Mouse (Mus musculus): Measurements from ENCODE around the gene Efcab10. TPM values are rescaled to one million over a fixed set of nuclear protein-coding genes. Genes with fewer than 3 reads are reported as not detected.

Efcab10 gene
- polyA plus RNA-seq, 1 experiment from 2014 or later: not detected

DNA sequence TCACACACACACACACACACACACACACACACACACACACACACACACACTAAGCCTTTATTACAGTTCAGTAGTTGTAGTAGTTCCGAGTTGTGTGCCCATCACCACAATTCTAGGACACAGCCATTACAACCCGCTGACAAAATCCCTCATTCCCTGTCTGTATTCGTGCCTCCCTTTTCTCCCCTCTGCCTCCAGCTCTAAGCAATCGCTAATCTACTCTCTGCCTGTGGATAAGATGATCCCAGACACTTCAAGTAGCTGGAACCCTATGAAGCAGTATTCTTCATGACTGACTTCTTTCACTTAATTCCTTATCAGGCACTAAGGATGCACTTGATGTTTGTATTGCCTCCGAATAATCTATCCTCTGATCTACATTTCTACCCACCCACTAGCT, 10.3 kb downstream of the Efcab10 start:
- WGBS: 65% methylated on average over 5 of the region's 5 CpGs
- Histone ChIP-seq H3K27ac (ENCODE audit: low read length) (no peak overlapping the region), H3K36me3 (ENCODE audit: control insufficient read depth, insufficient read depth, low read length) (no peaks in the 10 kb centered on the region), H3K9me3 (ENCODE audit: control insufficient read depth, low read depth, low read length) (no peaks in the 10 kb centered on the region), H3K27me3 (ENCODE audit: control insufficient read depth, insufficient read depth, low read length) (no peaks in the 10 kb centered on the region), H3K4me1 (ENCODE audit: control insufficient read depth, insufficient read depth, low read length) (peaks cover 4% of the 10 kb centered on the region; the same call in 1 of the 2 replicates), H3K4me3 (ENCODE audit: low read depth, low read length) (no peak overlapping the region), H3K9ac (replicated peaks; ENCODE audit: low read depth, low read length) (no peak overlapping the region), H3K4me2 (replicated peaks; ENCODE audit: low read depth, low read length) (no peak overlapping the region)
- no peak for ATAC-seq (ENCODE audit: insufficient number of reproducible peaks, insufficient read depth, low FRiP score, low read depth)

DNA sequence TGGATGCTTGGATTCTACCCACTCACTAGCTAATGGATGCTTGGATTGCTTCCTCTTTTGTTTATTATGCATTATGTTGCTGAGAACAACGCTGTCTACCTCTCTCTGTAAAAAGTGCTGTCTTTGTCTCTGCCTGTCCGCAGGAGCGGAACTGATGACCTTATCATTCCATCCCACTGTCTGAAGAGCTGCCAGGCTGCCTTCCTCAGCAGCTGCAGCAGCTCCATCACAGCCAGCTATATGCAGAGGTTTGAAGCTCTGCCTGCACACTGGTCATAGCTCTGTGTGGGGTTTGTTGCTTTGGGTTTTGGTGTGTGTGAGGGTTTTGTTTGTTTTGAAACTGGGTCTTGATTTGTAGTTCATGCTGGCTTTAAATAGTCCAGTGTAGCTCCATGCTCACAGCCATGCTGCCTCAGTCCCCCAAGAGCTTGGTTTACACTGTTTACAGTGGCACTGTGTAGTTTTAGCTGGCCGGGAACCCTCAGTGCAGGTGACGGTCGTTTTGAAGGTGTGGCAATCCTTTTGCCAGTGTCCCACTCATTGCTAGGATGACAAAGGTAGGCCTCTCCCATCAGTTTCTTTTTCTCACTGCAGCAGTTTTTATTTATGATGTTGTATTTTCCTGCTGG, 10.9 kb downstream of the Efcab10 start:
- Histone ChIP-seq H3K9me3 (ENCODE audit: control insufficient read depth, low read depth, low read length) (no peaks in the 10 kb centered on the region), H3K9ac (replicated peaks; ENCODE audit: low read depth, low read length) (no peak overlapping the region), H3K4me1 (ENCODE audit: control insufficient read depth, insufficient read depth, low read length) (peaks cover 4% of the 10 kb centered on the region; the same call in 1 of the 2 replicates), H3K4me2 (replicated peaks; ENCODE audit: low read depth, low read length) (no peak overlapping the region), H3K36me3 (ENCODE audit: control insufficient read depth, insufficient read depth, low read length) (no peaks in the 10 kb centered on the region), H3K4me3 (ENCODE audit: low read depth, low read length) (no peak overlapping the region), H3K27ac (ENCODE audit: low read length) (no peak overlapping the region), H3K27me3 (ENCODE audit: control insufficient read depth, insufficient read depth, low read length) (no peaks in the 10 kb centered on the region)
- 44% methylated on average over 6 of the region's 6 CpGs for WGBS
- no peak for ATAC-seq (ENCODE audit: insufficient number of reproducible peaks, insufficient read depth, low FRiP score, low read depth)

GRCm38 (mm10) chr12:33411580-33412151, 17.0 kb downstream of the Efcab10 start:
- no peak for ATAC-seq (ENCODE audit: insufficient number of reproducible peaks, insufficient read depth, low FRiP score, low read depth)
- Histone ChIP-seq H3K4me1 (ENCODE audit: control insufficient read depth, insufficient read depth, low read length) (no peaks in the 10 kb centered on the region), H3K4me3 (ENCODE audit: low read depth, low read length) (no peak overlapping the region), H3K27me3 (ENCODE audit: control insufficient read depth, insufficient read depth, low read length) (no peaks in the 10 kb centered on the region), H3K9ac (replicated peaks; ENCODE audit: low read depth, low read length) (no peak overlapping the region), H3K9me3 (ENCODE audit: control insufficient read depth, low read depth, low read length) (no peaks in the 10 kb centered on the region), H3K27ac (ENCODE audit: low read length) (no peak overlapping the region), H3K4me2 (replicated peaks; ENCODE audit: low read depth, low read length) (no peak overlapping the region), H3K36me3 (ENCODE audit: control insufficient read depth, insufficient read depth, low read length) (no peaks in the 10 kb centered on the region)
- 47% methylated on average over 6 of the region's 6 CpGs for WGBS

DNA sequence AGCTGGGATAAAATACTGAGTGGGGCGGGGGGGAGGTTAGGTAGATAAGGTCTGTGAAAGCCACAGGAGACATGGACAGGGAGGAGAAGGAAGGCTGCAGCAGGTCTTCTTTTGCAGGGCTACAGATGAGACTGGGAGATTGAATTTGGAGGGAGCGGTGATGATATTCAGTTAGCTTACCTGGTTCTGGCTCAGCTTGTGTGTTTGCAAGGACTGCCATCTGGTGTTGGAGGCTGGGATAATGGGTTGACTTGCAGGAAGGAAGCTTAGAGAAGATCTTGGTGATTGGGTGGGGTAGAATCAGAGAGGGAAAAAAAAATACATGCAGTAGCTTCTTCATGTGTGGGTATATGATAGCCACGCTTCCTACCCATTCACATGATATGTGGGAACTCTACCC, 29.7 kb downstream of the Efcab10 start:
- no peaks in the 10 kb centered on the region for H3K9me3 ChIP-seq (ENCODE audit: control insufficient read depth, low read depth, low read length)
- H3K36me3 ChIP-seq (ENCODE audit: control insufficient read depth, insufficient read depth, low read length): no peaks in the 10 kb centered on the region
- H3K9ac ChIP-seq (replicated peaks; ENCODE audit: low read depth, low read length): no peak overlapping the region
- H3K27me3 ChIP-seq (ENCODE audit: control insufficient read depth, insufficient read depth, low read length): no peaks in the 10 kb centered on the region
- H3K4me2 ChIP-seq (replicated peaks; ENCODE audit: low read depth, low read length): no peak overlapping the region
- H3K27ac ChIP-seq (ENCODE audit: low read length): no peak overlapping the region
- WGBS: 34% methylated on average over 3 of the region's 3 CpGs
- ATAC-seq (ENCODE audit: insufficient number of reproducible peaks, insufficient read depth, low FRiP score, low read depth): no peak
- no peaks in the 10 kb centered on the region for H3K4me1 ChIP-seq (ENCODE audit: control insufficient read depth, insufficient read depth, low read length)
- no peak overlapping the region for H3K4me3 ChIP-seq (ENCODE audit: low read depth, low read length)

GRCm38 (mm10) chr12:33427293-33427692, 32.6 kb downstream of the Efcab10 start:
- Histone ChIP-seq H3K36me3 (ENCODE audit: control insufficient read depth, insufficient read depth, low read length) (no peaks in the 10 kb centered on the region), H3K9me3 (ENCODE audit: control insufficient read depth, low read depth, low read length) (no peaks in the 10 kb centered on the region), H3K27ac (ENCODE audit: low read length) (no peak overlapping the region), H3K4me2 (replicated peaks; ENCODE audit: low read depth, low read length) (no peak overlapping the region), H3K4me3 (ENCODE audit: low read depth, low read length) (no peak overlapping the region), H3K9ac (replicated peaks; ENCODE audit: low read depth, low read length) (no peak overlapping the region), H3K27me3 (ENCODE audit: control insufficient read depth, insufficient read depth, low read length) (no peaks in the 10 kb centered on the region), H3K4me1 (ENCODE audit: control insufficient read depth, insufficient read depth, low read length) (peaks cover 5% of the 10 kb centered on the region; the same call in 1 of the 2 replicates)
- WGBS: 45% methylated on average over 3 of the region's 3 CpGs
- no peak for ATAC-seq (ENCODE audit: insufficient number of reproducible peaks, insufficient read depth, low FRiP score, low read depth)

DNA sequence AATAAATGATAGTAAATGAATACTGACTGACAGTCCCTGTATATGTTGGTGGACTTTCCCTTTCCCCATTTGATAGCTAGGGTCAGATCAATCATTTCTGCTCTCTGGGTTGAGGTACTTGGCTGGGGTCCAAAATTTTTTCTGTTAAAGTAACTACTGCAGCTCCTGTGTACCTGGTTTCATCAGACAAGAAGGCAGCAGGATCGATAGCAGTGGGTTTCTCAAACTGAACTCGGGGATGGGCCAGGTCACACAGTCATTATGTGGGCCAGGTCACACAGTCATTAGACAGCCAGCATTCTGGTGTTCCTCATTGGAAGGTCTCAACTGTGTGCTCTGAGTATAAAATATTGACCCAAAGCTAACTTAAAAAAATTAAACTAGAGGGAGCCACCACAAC, 33.1 kb downstream of the Efcab10 start:
- no peak overlapping the region for H3K4me3 ChIP-seq (ENCODE audit: low read depth, low read length)
- H3K36me3 ChIP-seq (ENCODE audit: control insufficient read depth, insufficient read depth, low read length): no peaks in the 10 kb centered on the region
- H3K9me3 ChIP-seq (ENCODE audit: control insufficient read depth, low read depth, low read length): no peaks in the 10 kb centered on the region
- 62% methylated on average over 2 of the region's 2 CpGs for WGBS
- no peak overlapping the region for H3K27ac ChIP-seq (ENCODE audit: low read length)
- H3K4me1 ChIP-seq (ENCODE audit: control insufficient read depth, insufficient read depth, low read length): peaks cover 5% of the 10 kb centered on the region; the same call in 1 of the 2 replicates
- no peaks in the 10 kb centered on the region for H3K27me3 ChIP-seq (ENCODE audit: control insufficient read depth, insufficient read depth, low read length)
- ATAC-seq (ENCODE audit: insufficient number of reproducible peaks, insufficient read depth, low FRiP score, low read depth): no peak
- H3K9ac ChIP-seq (replicated peaks; ENCODE audit: low read depth, low read length): no peak overlapping the region
- H3K4me2 ChIP-seq (replicated peaks; ENCODE audit: low read depth, low read length): no peak overlapping the region

DNA sequence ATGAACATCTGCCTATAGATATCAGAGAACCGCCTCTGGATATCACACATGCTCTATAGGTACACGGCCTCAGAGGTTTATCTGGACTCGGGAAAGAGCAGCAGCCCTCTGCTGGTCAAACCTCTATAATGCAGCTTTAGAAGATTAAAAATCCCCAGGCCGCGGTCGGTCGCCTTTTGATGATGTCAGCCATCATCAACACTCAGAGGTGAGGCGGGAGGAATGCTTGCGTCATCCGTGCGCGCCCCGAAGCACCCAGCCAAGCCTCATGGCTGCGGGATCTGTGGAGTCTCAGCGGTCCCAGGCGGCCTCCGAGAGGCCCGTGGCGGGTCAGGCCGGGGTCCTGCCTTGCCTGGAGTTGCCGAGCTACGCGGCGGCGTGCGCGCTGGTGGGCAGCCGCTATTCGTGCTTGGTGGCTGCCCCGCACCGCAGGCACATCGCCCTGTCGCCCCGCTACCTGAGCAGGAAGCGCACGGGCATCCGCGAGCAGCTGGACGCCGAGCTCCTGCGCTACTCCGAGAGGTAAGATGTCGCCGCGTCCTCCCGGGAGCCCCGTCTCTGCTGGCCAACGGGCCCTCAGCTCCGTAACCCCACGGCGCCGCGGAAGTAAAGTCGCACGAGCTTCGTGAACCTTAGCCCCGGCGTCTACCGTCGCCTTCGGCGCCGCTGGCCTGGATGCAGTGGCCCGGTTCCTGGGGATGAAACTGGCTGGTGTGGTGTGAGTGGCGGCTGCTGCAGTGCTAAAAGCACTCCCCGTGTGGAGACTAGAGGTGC, 34.9 kb downstream of the Efcab10 start, which contains the start of gene Twistnb:
Gene Twistnb, plus strand, starts transcription at position 249 of the 774 bp plus-strand sequence.
- WGBS: under 1% methylated on average over 66 of the region's 66 CpGs
- H3K4me1 ChIP-seq (ENCODE audit: control insufficient read depth, insufficient read depth, low read length): peaks cover 5% of the 10 kb centered on the region; the same call in 1 of the 2 replicates

DNA sequence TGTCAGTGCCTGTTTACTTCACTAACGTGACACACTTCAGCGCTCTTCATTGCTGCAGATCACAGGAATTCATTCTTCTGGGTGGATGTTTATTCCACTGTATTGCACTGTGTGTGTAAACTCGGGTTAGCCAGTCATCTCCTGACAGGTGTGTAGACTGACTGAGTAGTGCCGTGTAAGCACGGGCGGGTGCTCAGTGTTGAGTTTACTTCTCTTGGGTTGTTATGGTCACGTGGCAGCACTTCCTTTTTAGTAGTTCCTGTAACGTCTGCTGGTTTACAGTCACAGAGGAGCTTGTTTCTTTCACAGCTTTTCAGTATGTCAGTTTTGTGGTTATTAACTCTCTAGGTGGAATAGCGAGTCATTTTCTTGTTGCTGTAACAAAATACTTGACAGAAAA, 39.2 kb downstream of the Efcab10 start:
- 0 out of 2 replicates have a peak, but pooled peaks cover 4% of the 10 kb centered on the region for H3K36me3 ChIP-seq (ENCODE audit: control insufficient read depth, insufficient read depth, low read length)
- ATAC-seq (ENCODE audit: insufficient number of reproducible peaks, insufficient read depth, low FRiP score, low read depth): no peak
- H3K4me1 ChIP-seq (ENCODE audit: control insufficient read depth, insufficient read depth, low read length): peaks cover 5% of the 10 kb centered on the region; the same call in 1 of the 2 replicates
- 79% methylated on average over 9 of the region's 9 CpGs for WGBS
- H3K4me3 ChIP-seq (ENCODE audit: low read depth, low read length): no peak overlapping the region
- no peaks in the 10 kb centered on the region for H3K9me3 ChIP-seq (ENCODE audit: control insufficient read depth, low read depth, low read length)
- H3K27me3 ChIP-seq (ENCODE audit: control insufficient read depth, insufficient read depth, low read length): no peaks in the 10 kb centered on the region
- no peak overlapping the region for H3K27ac ChIP-seq (ENCODE audit: low read length)
- H3K9ac ChIP-seq (replicated peaks; ENCODE audit: low read depth, low read length): no peak overlapping the region
- H3K4me2 ChIP-seq (replicated peaks; ENCODE audit: low read depth, low read length): no peak overlapping the region

More for the DNA sequence above, 34.9 kb downstream of the Efcab10 start, which contains the start of gene Twistnb:
- Histone ChIP-seq H3K4me2 (replicated peaks; ENCODE audit: low read depth, low read length) (peak within 1 kb of the TSS; percentile 54), H3K36me3 (ENCODE audit: control insufficient read depth, insufficient read depth, low read length) (no peaks in the 10 kb centered on the region), H3K9ac (replicated peaks; ENCODE audit: low read depth, low read length) (peak within 1 kb of the TSS; percentile 93), H3K27me3 (ENCODE audit: control insufficient read depth, insufficient read depth, low read length) (no peaks in the 10 kb centered on the region), H3K4me3 (ENCODE audit: low read depth, low read length) (peak within 1 kb of the TSS; percentile 99), H3K9me3 (ENCODE audit: control insufficient read depth, low read depth, low read length) (no peaks in the 10 kb centered on the region), H3K27ac (ENCODE audit: low read length) (peak within 1 kb of the TSS; percentile 74)
- peak; percentile 97 for ATAC-seq (ENCODE audit: insufficient number of reproducible peaks, insufficient read depth, low FRiP score, low read depth)
